Mouse (Mus musculus) liver, adult 2 months (tissue): Measurements from ENCODE around the gene Pyy. TPM values are rescaled to one million over a fixed set of nuclear protein-coding genes. Genes with fewer than 3 reads are reported as not detected.

ENCODE experiments used
- DNase-seq: peaks from one replicate; pipeline ENCODE4 v3.0.0-alpha.2; 2011; ENCODE audit warnings: low read depth, low spot score; ENCODE audit errors: extremely low read depth
- H3K27ac ChIP-seq: fragments of 200-500 bp; replicated peaks from 2 replicates; pipeline ENCODE4 v1.5.1; 2012; ENCODE audit warnings: low read depth, mild to moderate bottlenecking, control low read depth, inconsistent platforms, low read length; ENCODE audit not compliant: insufficient read depth
- H3K27me3 ChIP-seq: fragments of 200-500 bp; 2 replicates; pipeline ENCODE4 v1.6.1; 2012; ENCODE audit warnings: mild to moderate bottlenecking, moderate library complexity, low read length, inconsistent platforms; ENCODE audit not compliant: control insufficient read depth, insufficient read depth
- H3K36me3 ChIP-seq: fragments of 200-500 bp; 2 replicates; pipeline ENCODE4 v1.6.1; 2012; ENCODE audit warnings: low read length, inconsistent platforms; ENCODE audit not compliant: control insufficient read depth, insufficient read depth
- H3K4me1 ChIP-seq: fragments of 200-500 bp; 2 replicates; pipeline ENCODE4 v1.6.1; 2011; ENCODE audit warnings: low read length; ENCODE audit not compliant: control insufficient read depth, insufficient read depth
- H3K4me3 ChIP-seq: fragments of 200-500 bp; 2 replicates; pipeline ENCODE4 v1.5.1; 2011; ENCODE audit warnings: low read depth, mild to moderate bottlenecking, control low read depth, low read length, moderate library complexity; ENCODE audit not compliant: insufficient read depth
- H3K79me2 ChIP-seq: fragments of 200-500 bp; 2 replicates; pipeline ENCODE4 v1.6.1; 2012; ENCODE audit warnings: inconsistent platforms, mild to moderate bottlenecking, low read length, moderate library complexity; ENCODE audit not compliant: control insufficient read depth, insufficient read depth
- H3K9ac ChIP-seq: fragments of 200-500 bp; 2 replicates; pipeline ENCODE4 v1.6.1; 2012; ENCODE audit warnings: low read depth, mild to moderate bottlenecking, control low read depth, inconsistent platforms, low read length
- CTCF ChIP-seq: fragments of 200-500 bp; IDR thresholded peaks from 2 replicates; pipeline ENCODE4 v1.5.1; 2011; ENCODE audit warnings: low read depth, low read length, control low read depth
- POLR2A ChIP-seq: fragments of 200-500 bp; IDR thresholded peaks from 2 replicates; pipeline ENCODE4 v1.6.1; 2011; ENCODE audit warnings: low read length, control low read depth; ENCODE audit not compliant: insufficient read depth; ENCODE audit errors: extremely low read depth
- WGBS: fragments of 180-500 bp; shearing (Covaris S2); methylation state at CpG from one replicate; pipeline ENCODE4 v1.1.7; 2018; 5-methylcytosine and 5-hydroxymethylcytosine counted together
- polyA plus RNA-seq: library from polyadenylated mRNA; depleted of rRNA; stranded (reverse); fragments of >200 nt; gene quantifications from 2 replicates; pipeline ENCODE4 v1.2.3, GENCODE M21; 2012
- total RNA-seq: library from RNA; depleted of rRNA; stranded (reverse); fragments of >200 nt; gene quantifications from 2 replicates; pipeline ENCODE4 v1.2.3, GENCODE M21; 2014

Gene Pyy
- total and polyA plus RNA-seq, 2 experiments, result 0.35 TPM; not detected in 1

DNA sequence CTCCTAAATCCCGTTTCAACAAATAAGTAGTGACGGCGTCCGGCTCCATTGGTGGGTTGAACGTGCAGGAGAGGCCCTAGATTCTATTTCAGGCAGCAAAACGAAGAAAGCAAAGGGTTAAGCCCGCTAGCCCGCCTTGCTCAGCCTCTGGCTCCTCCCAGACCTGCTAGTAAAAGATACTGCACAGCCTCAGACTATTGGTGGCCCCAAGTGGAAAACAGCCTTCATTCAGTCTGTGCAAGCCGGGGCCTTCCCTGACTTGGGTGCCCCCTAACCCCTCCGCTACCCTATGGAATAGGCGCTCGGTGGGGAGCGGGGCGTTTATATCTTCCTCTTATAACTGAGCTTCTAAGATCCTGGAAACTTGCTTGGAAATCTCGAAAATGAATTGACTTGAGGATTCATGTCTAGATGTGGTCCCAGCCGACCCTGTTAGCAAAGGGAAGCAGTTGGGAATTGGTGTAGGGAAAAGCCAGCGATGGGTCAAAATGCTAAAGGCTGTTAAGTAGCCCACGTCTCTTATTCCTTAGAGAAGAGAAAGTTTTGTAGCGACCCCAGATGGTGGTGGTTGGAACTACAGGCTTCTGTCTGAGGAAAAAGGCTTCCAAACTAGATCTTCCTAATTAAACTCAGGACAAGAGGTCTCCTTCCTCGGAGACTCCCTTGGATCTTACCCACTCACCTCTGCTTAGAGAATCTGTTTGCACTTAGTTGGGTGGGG is 18.4 kb downstream of the Pyy start:
- 4% methylated on average over 20 of the region's 20 CpGs for WGBS
- H3K36me3 ChIP-seq, result no peaks in the 10 kb centered on the region
- H3K27ac ChIP-seq, result no peak overlapping the region
- H3K4me1 ChIP-seq, result peaks cover 8% of the 10 kb centered on the region
- H3K9ac ChIP-seq, result no peak overlapping the region
- TF ChIP-seq POLR2A (no peak), CTCF (peak; percentile 62)
- 0 out of 2 replicates have a peak overlapping the region, but pooled peaks have one; percentile 5 for H3K4me3 ChIP-seq
- no peaks in the 10 kb centered on the region for H3K27me3 ChIP-seq
- DNase-seq, result peak; percentile 47
- no peaks in the 10 kb centered on the region for H3K79me2 ChIP-seq

DNA sequence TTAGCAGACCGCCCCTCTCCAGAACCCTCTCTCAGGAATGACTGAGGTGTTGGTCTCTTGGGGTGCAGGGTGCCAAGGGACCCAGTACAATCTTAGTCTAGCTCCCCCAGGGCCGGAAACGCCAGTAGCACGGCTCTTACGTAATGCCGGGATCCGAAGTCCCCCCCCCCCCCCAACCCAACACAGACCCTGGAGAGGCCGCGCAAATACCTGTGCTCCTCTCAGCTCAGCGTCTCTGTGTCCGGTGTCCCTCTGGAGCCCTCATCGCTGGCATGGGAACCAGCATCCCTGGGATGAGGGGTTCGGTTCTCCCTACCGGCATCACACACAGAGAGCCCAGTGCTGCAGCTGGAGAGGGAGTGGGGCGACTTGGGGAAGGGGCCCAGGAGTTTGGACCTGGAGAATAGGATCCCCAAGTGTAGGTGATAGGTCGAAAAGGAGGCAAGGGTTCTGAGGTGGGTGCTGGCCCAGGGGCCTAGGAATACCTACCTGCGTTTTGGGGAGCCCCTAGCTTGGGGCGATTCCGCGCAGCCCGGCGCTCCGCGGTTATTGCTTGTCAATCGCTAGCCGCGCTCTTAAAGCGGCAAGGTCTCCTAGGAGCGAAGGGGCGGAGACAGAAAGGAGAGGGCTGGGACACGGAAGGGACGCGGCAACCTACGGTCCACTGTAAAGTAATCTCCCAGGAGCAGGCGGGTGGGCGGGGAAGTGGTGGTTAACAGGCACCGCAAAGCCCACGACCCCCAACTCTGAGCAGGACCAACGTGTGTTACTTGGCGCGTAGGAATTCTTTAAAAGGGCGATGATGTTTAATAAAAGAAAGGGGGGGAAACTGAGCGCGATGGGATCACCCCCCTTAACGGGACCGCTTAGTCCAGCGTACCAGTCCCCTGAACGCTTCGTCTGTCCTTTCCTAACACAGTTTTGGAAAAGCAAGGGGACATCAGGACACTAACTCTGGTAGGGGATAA is 19.4 kb downstream of the Pyy start, which contains the start of gene Mpp2:
Gene Mpp2 (minus strand): TSS at position 585 of the 968 bp plus-strand sequence.
- no peak within 1 kb of the TSS for H3K27ac ChIP-seq
- H3K9ac ChIP-seq, result peak within 1 kb of the TSS; percentile 55
- peaks cover 8% of the 10 kb centered on the region for H3K4me1 ChIP-seq
- TF ChIP-seq POLR2A (no peak), CTCF (no peak)
- H3K4me3 ChIP-seq, result peak within 1 kb of the TSS; percentile 74
- no peaks in the 10 kb centered on the region for H3K36me3 ChIP-seq
- H3K79me2 ChIP-seq, result no peaks in the 10 kb centered on the region
- DNase-seq, result peak; percentile 57
- no peaks in the 10 kb centered on the region for H3K27me3 ChIP-seq
- under 1% methylated on average over 49 of the region's 49 CpGs for WGBS

DNA sequence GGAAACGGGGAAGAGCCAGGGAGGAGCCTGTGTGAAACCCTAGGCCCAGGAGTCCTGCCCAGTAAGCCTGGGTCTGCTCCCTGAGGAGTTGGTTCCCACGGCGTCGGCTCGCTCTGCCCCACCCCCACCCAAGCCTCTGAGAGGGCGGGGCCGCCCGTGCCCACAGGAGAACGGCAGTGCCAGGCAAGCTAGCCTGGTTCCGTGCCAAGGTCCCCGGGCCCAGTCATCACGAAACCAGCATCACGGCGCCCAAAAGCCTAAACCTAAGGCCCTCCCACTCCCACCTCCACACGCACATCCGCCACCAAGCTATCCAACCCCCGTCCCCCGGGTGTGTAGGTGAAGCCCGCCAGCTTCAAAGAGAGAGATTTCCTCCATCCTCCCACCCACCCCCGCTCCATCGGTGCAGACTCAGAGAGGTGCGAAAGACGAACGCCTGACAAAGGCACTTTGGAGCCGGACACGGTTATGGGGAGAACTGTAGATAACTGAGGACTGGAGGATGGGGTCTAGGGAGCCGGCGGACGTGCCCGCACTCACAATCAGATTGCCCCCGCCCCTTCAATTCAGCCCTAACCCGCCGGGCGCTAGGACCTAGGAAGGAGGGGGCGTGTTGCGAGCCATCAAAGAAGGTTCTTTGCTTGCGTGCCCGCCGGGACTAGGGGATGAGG is 20.4 kb downstream of the Pyy start:
- DNase-seq, result no peak
- Histone ChIP-seq H3K9ac (peak overlapping the region; percentile 19), H3K27me3 (no peaks in the 10 kb centered on the region), H3K79me2 (no peaks in the 10 kb centered on the region), H3K36me3 (no peaks in the 10 kb centered on the region), H3K4me3 (peak overlapping the region; percentile 74), H3K27ac (no peak overlapping the region), H3K4me1 (peaks cover 8% of the 10 kb centered on the region)
- TF ChIP-seq CTCF (no peak), POLR2A (no peak)
- 5% methylated on average over 39 of the region's 39 CpGs for WGBS

DNA sequence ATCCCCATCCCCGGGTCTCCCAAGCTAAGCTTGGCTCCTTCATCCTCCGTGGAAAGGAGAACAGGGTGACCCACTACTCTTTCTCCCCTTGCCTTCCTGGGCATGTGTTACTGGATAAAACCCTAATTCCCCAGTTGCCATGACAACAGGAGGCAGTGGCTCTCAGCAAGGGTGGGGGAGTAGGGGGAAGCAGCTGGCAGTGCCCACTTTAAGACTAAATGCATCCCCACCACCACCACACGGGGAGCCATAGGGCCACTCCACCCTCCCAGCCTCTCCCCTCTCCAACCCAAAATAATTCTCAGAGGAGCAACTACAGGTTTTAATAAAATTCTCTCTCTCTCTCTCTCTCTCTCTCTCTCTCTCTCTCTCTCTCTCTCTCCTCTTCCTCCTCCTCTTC is 21.3 kb downstream of the Pyy start:
- Histone ChIP-seq H3K79me2 (no peaks in the 10 kb centered on the region), H3K4me1 (peaks cover 8% of the 10 kb centered on the region), H3K27ac (no peak overlapping the region), H3K36me3 (no peaks in the 10 kb centered on the region), H3K27me3 (no peaks in the 10 kb centered on the region), H3K9ac (no peak overlapping the region), H3K4me3 (no peak overlapping the region)
- no peak for DNase-seq
- 57% methylated on average over 3 of the region's 3 CpGs for WGBS
- TF ChIP-seq CTCF (no peak), POLR2A (no peak)

DNA sequence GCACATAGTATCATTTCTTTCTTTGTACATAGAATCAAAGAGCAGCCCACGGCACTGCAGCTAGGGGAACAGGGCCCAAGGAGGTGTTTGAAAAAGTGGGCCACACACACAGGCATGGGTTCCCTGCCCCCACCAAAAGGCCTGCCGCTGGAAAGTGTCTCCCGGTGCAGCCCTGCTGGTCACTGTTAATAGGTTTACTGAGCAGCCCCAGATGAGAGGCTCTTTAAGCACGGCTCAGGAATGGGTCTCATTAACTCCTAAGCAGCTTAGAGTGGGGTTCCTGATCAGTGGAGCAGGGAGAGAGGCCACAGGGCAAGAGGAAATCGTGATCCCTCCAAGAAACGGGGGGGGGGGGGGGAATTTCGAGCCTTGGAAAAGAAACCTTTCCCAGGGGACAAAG is 23.5 kb downstream of the Pyy start:
- DNase-seq, result no peak
- Histone ChIP-seq H3K27me3 (no peaks in the 10 kb centered on the region), H3K9ac (no peak overlapping the region), H3K36me3 (no peaks in the 10 kb centered on the region), H3K79me2 (no peaks in the 10 kb centered on the region), H3K4me3 (no peak overlapping the region), H3K4me1 (peaks cover 8% of the 10 kb centered on the region), H3K27ac (no peak overlapping the region)
- 88% methylated on average over 7 of the region's 7 CpGs for WGBS
- TF ChIP-seq POLR2A (no peak), CTCF (no peak)
